ENCODE assay signal across 8 mouse cellular contexts in genomic region chr5:35770891-35771663, GRCm38 (mm10). TPM values are rescaled to one million over a fixed set of nuclear protein-coding genes. Genes with fewer than 3 reads are reported as not detected.
DNase-seq lines count a peak whose midpoint lies in the region; ATAC-seq lines count a peak whose summit lies in the region.

No protein-coding gene starts in this region.

- no peak for ATAC-seq in CD4-positive, CD25-positive, alpha-beta regulatory T cell, adult 4 months

- peak; percentile 43 for DNase-seq in CD4-positive, CD25-positive, alpha-beta regulatory T cell, adult 2 months (ENCODE audit: low read depth, low spot score)
- peak; percentile 34 for DNase-seq in 3134 (ENCODE audit: extremely low read depth, insufficient read length, low spot score)
- DNase-seq in gastrocnemius, adult 8-10 months (ENCODE audit: low spot score in 2 of 2), result peak; percentile 55 to 72
- DNase-seq in induced T-regulatory cell, adult 2 months (ENCODE audit: low read depth), result peak; percentile 42
- DNase-seq in neural tube, embryonic 10.5 days (ENCODE audit: extremely low spot score, low spot score), result no peak
- DNase-seq in layer of hippocampus, postnatal 14 days (ENCODE audit: low spot score in 2 of 2), result no peak
- DNase-seq in spleen, postnatal 4 days (ENCODE audit: low spot score in 2 of 2), result no peak

RNA-seq across cellular contexts. Expression of gene Ablim2, which starts 13.4 kb away (rescaled TPM):
- 1 to 10 TPM; 2.8 to 3.4 TPM for polyA plus RNA-seq in CD4-positive, CD25-positive, alpha-beta regulatory T cell, adult 4 months (2017; shearing (Covaris generic))
- 10 to 100 TPM; 36.1 to 43.4 (median 40.7) TPM for total RNA-seq in gastrocnemius, adult 8-10 months (2022)
- total RNA-seq in layer of hippocampus, postnatal 14 days (2021), result 100 to 1,000 TPM in 1 of 2 experiments, 10 to 100 TPM in 1; 94.4 to 101 TPM

RNA-seq across cellular contexts. Expression of gene Sh3tc1, which starts 31.3 kb away (rescaled TPM):
- polyA plus RNA-seq in CD4-positive, CD25-positive, alpha-beta regulatory T cell, adult 4 months (2017; shearing (Covaris generic)), result 1 to 10 TPM; 2.6 to 4.4 TPM
- total RNA-seq in gastrocnemius, adult 8-10 months (2022), result 1 to 10 TPM; 1.4 to 2.9 (median 1.9) TPM
- total RNA-seq in layer of hippocampus, postnatal 14 days (2021), result 1 to 10 TPM; 3.8 to 4.1 TPM

Comparison
In these comparisons a context has a peak if more than half of its experiments do, and no peak if none do; other contexts are left out.
1. DNase-seq: peak in CD4-positive, CD25-positive, alpha-beta regulatory T cell, adult 2 months (single experiment), 3134 (single experiment), gastrocnemius, adult 8-10 months (2 of 2) and induced T-regulatory cell, adult 2 months (single experiment); none in neural tube, embryonic 10.5 days (single experiment), layer of hippocampus, postnatal 14 days (0 of 2) and spleen, postnatal 4 days (0 of 2).